Mouse (Mus musculus) testis, adult 2 months (tissue): Measurements from ENCODE around the gene Cxcl17. TPM values are rescaled to one million over a fixed set of nuclear protein-coding genes. Genes with fewer than 3 reads are reported as not detected.

ENCODE experiments used
- H3K27ac ChIP-seq: fragments of 200-500 bp; 2 replicates; pipeline ENCODE4 v1.5.1; 2012; ENCODE audit warnings: low read depth, low read length; ENCODE audit not compliant: control insufficient read depth, insufficient read depth
- H3K27me3 ChIP-seq: fragments of 200-500 bp; 2 replicates; pipeline ENCODE4 v1.6.1; 2012; ENCODE audit warnings: mild to moderate bottlenecking, low read length, moderate library complexity; ENCODE audit not compliant: control insufficient read depth, insufficient read depth
- H3K36me3 ChIP-seq: fragments of 200-500 bp; 2 replicates; pipeline ENCODE4 v1.6.1; 2012; ENCODE audit warnings: mild to moderate bottlenecking, low read length; ENCODE audit not compliant: control insufficient read depth, insufficient read depth
- H3K4me1 ChIP-seq: fragments of 200-500 bp; 2 replicates; pipeline ENCODE4 v1.6.1; 2012; ENCODE audit warnings: low read length; ENCODE audit not compliant: control insufficient read depth, insufficient read depth
- H3K4me3 ChIP-seq: fragments of 200-500 bp; 2 replicates; pipeline ENCODE4 v1.5.1; 2012; ENCODE audit warnings: low read depth, mild to moderate bottlenecking, low read length, moderate library complexity, mixed read lengths; ENCODE audit not compliant: control insufficient read depth
- CTCF ChIP-seq: fragments of 200-500 bp; IDR thresholded peaks from 2 replicates; pipeline ENCODE4 v1.5.1; 2012; ENCODE audit warnings: low read depth, mild to moderate bottlenecking, inconsistent platforms, low read length, moderate library complexity; ENCODE audit not compliant: control insufficient read depth, insufficient read depth, insufficient replicate concordance
- POLR2A ChIP-seq: fragments of 200-500 bp; IDR thresholded peaks from 2 replicates; pipeline ENCODE4 v1.6.1; 2012; ENCODE audit warnings: low read depth, mild to moderate bottlenecking, inconsistent platforms, low read length, moderate library complexity; ENCODE audit not compliant: control insufficient read depth
- polyA plus RNA-seq: library from polyadenylated mRNA; depleted of rRNA; stranded (reverse); fragments of >200 nt; gene quantifications from 2 replicates; pipeline ENCODE4 v1.2.3, GENCODE M21; 2012

Cxcl17 gene
- polyA plus RNA-seq, 1 experiment, result not detected

DNA sequence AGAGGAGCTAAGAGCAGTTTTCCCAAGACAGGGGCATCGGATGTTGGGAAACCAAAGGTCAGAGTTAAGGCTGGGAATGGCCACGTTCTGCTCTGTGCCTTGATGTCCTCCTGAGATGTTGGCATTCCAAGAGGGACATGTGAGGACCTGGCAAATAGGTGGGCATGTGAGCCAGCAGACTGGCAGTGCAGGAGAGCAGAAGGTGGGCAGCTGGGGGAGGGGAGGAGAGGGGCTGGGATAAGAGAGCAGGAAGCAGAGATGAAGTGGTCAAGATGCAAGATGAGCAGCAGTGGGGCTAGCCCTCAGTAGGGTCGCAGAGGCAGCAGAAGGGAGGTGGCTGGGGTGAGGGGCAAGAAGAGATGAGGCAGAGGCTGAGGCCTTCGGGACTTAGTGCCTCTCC is 28.8 kb downstream of the Cxcl17 start:
- Histone ChIP-seq H3K36me3 (no peaks in the 10 kb centered on the region; the same call in 1 of the 2 replicates), H3K4me1 (peaks cover 12% of the 10 kb centered on the region)
- TF ChIP-seq CTCF, result no peak
- no peak for TF ChIP-seq POLR2A

GRCm38 (mm10) chr7:25383385-25383784 is 29.3 kb downstream of the Cxcl17 start:
- Histone ChIP-seq H3K4me1 (peaks cover 12% of the 10 kb centered on the region), H3K4me3 (no peak overlapping the region), H3K36me3 (no peaks in the 10 kb centered on the region; the same call in 1 of the 2 replicates), H3K27ac (no peak overlapping the region), H3K27me3 (no peaks in the 10 kb centered on the region)
- TF ChIP-seq POLR2A, result no peak
- TF ChIP-seq CTCF, result no peak

More for the DNA sequence above, 28.8 kb downstream of the Cxcl17 start:
- H3K27me3 ChIP-seq, result no peaks in the 10 kb centered on the region
- no peak overlapping the region for H3K4me3 ChIP-seq
- H3K27ac ChIP-seq, result no peak overlapping the region

GRCm38 (mm10) chr7:25382541-25382940 is 30.1 kb downstream of the Cxcl17 start:
- TF ChIP-seq CTCF (no peak), POLR2A (no peak)
- no peak overlapping the region for H3K27ac ChIP-seq
- no peaks in the 10 kb centered on the region for H3K27me3 ChIP-seq
- no peaks in the 10 kb centered on the region; the same call in 1 of the 2 replicates for H3K36me3 ChIP-seq
- H3K4me1 ChIP-seq, result peaks cover 12% of the 10 kb centered on the region
- no peak overlapping the region for H3K4me3 ChIP-seq

DNA sequence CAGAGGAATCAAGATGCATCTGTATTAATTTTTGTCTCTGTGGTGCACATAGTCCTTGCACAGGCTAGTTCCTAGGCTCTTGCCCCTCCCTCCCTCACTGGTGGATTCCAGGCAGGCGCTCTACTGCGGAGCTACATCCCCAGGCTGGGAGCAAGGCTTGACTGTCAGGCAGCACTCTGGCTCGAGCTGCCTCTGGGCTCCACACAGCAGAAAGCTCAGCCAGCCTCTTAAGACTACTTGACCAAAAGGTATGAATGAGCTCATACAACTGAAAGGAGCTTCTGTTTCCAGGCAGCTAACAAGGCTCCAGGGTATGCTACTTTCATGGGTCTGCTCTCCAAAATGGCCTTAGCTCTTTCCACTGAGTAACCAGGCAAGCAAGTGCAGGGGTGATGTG is 31.4 kb downstream of the Cxcl17 start:
- TF ChIP-seq CTCF, result no peak
- TF ChIP-seq POLR2A, result no peak
- H3K27ac ChIP-seq, result no peak overlapping the region
- H3K27me3 ChIP-seq, result no peaks in the 10 kb centered on the region
- H3K4me3 ChIP-seq, result no peak overlapping the region
- no peaks in the 10 kb centered on the region; the same call in 1 of the 2 replicates for H3K36me3 ChIP-seq
- peaks cover 25% of the 10 kb centered on the region for H3K4me1 ChIP-seq

GRCm38 (mm10) chr7:25380392-25381283 is 32.0 kb downstream of the Cxcl17 start:
- H3K4me1 ChIP-seq, result peaks cover 25% of the 10 kb centered on the region
- no peaks in the 10 kb centered on the region for H3K27me3 ChIP-seq
- no peaks in the 10 kb centered on the region; the same call in 1 of the 2 replicates for H3K36me3 ChIP-seq
- TF ChIP-seq CTCF, result no peak
- TF ChIP-seq POLR2A, result no peak
- no peak overlapping the region for H3K4me3 ChIP-seq
- H3K27ac ChIP-seq, result no peak overlapping the region

DNA sequence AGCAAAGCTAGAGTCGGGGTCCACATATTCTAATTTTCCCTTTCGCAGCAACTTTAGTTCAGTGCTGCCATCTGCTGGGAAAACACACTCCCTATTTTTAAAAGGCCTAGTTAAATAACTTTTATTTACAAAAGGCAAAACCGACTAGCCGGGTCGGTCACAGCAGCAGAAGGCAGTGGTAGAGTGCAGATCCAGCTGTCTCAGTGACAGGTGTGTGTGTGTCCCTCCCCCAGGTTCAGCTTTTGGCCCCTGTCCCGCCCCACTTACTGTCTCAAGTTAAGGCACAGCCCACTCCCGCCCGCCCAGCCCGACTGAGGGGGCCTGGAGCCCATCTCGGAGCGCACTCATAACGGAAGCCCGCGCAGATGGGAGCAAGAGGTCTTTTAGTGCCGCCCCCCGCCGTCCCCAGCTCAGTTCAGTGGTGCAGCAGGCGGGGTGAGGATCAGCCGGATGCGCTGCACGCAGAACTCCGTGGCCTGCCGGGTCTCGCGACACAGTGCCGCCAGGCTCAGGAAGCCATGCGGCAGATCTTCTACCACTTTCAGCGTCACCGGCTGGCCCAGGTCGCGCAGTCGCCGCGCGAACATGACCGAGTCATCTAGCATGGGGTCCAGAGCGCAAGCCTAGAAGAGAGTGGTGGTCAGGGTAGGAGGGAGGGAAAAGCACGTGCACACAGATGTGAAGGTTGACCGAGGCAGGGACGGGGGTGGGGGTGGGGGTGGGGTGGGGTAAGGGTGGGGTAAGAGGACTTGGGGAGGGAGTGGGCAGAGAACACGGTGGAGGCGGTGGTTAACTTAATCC is 32.9 kb downstream of the Cxcl17 start:
- Histone ChIP-seq H3K27ac (no peak overlapping the region), H3K4me3 (peak overlapping the region; percentile 36), H3K4me1 (peaks cover 25% of the 10 kb centered on the region), H3K27me3 (no peaks in the 10 kb centered on the region), H3K36me3 (no peaks in the 10 kb centered on the region; the same call in 1 of the 2 replicates)
- no peak for TF ChIP-seq POLR2A
- no peak for TF ChIP-seq CTCF

DNA sequence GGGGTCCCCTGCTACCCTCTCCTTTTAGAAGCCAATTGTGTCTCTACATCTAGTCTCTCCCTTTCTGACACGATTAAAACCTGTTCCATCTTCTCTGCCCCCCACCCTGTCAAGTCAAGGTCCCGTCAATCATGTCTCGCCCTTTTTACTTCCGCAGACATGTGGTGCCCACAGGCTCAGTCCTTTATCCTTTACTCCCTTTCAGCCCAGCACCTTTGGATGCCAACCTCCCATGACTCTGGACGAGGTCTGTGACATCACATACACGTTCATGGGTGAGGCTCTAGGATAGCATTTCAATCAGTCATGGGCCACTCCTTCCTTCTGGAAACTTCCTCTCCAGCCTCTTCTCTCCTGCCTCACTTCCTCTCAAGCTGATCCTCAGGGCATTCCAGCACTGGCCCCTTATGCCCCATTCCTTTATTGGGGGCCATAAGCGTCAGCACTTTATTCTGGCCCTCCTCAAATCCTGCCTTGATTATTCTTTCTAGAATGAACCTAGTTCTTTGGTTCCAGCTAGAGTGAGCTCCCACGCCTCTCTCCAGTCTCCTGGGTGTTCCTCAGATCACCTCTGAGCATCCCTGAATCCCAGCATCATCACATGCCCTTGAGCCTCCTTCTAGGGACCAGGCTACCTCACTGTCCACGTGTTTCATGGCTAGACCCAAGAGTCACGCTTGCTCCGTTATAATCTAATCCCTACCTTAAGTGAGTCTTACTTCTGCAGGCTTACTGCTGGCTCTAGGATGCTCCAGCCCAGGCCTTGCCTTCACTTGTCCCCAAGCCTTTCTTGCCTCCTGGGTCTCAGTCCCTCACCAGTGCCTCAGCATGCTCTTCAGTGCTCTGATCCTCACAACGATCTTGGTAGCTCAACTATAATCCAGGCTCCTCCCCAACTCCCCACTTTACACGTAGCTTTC is 34.2 kb downstream of the Cxcl17 start:
- no peak overlapping the region for H3K4me3 ChIP-seq
- TF ChIP-seq CTCF, result no peak
- TF ChIP-seq POLR2A, result no peak
- H3K27me3 ChIP-seq, result no peaks in the 10 kb centered on the region

More for the DNA sequence above, 34.2 kb downstream of the Cxcl17 start:
- peaks cover 25% of the 10 kb centered on the region for H3K4me1 ChIP-seq
- no peak overlapping the region for H3K27ac ChIP-seq
- H3K36me3 ChIP-seq, result no peaks in the 10 kb centered on the region; the same call in 1 of the 2 replicates
